In genomic region chr14:55491291-55491833, GRCm38 (mm10) we compare ENCODE assay signal across 8 mouse cellular contexts. TPM values are rescaled to one million over a fixed set of nuclear protein-coding genes. Genes with fewer than 3 reads are reported as not detected.
DNase-seq lines count a peak whose midpoint lies in the region; ATAC-seq lines count a peak whose summit lies in the region.

No protein-coding gene starts in this region.

- H3K4me3 ChIP-seq in hindbrain, embryonic 14.5 days (replicated peaks; ENCODE audit: low read length), result peak overlapping the region; percentile 91

- no peaks in the 10 kb centered on the region for H3K9me3 ChIP-seq in hindbrain, embryonic 14.5 days (ENCODE audit: control insufficient read depth, low read length)

- peaks cover 23% of the 10 kb centered on the region for H3K36me3 ChIP-seq in hindbrain, embryonic 14.5 days (replicated peaks; ENCODE audit: control insufficient read depth, insufficient read depth)

- H3K9ac ChIP-seq in hindbrain, embryonic 14.5 days, result peak overlapping the region; percentile 95

- DNase-seq in urinary bladder, adult 18-20 months (ENCODE audit: low spot score in 2 of 2), result peak; percentile 47 to 48
- DNase-seq in urinary bladder, adult 2 months (ENCODE audit: low spot score), result no peak
- DNase-seq in cerebellum, postnatal 14 days, result peak; percentile 74 to 75
- peak; percentile 52 to 62 for DNase-seq in frontal cortex, postnatal 36 days (ENCODE audit: low spot score in 2 of 2)
- peak; percentile 35 for DNase-seq in hindbrain, embryonic 14.5 days (ENCODE audit: low spot score)
- DNase-seq in left cerebral cortex, postnatal 25 days (ENCODE audit: low spot score in 2 of 2), result peak; percentile 54 to 67
- peak; percentile 27 to 46 for DNase-seq in spleen, adult 18-20 months

- peak; percentile 64 for ATAC-seq in hindbrain, embryonic 14.5 days (ENCODE audit: low FRiP score)
- peak; percentile 81 for ATAC-seq in megakaryocyte progenitor cell, adult 5-6 weeks (replicated peaks; ENCODE audit: poor library complexity)

- intact Hi-C loops in left cerebral cortex, postnatal 25 days (cut with DNase I), result no loop called here

- 2% methylated on average over 27 of the region's 30 CpGs for WGBS in hindbrain, embryonic 14.5 days

- no peaks in the 10 kb centered on the region; the same call in 1 of the 2 replicates for H3K4me1 ChIP-seq in hindbrain, embryonic 14.5 days (replicated peaks; ENCODE audit: control insufficient read depth, insufficient read depth, low read length)

- H3K4me2 ChIP-seq in hindbrain, embryonic 14.5 days (replicated peaks), result peak overlapping the region; percentile 81

- no peaks in the 10 kb centered on the region for H3K27me3 ChIP-seq in hindbrain, embryonic 14.5 days (ENCODE audit: control insufficient read depth, insufficient read depth, low read length)

- H3K27ac ChIP-seq in hindbrain, embryonic 14.5 days, result peak overlapping the region; percentile 95

RNA-seq across cellular contexts. Expression of gene Carmil3, which starts 0.9 kb away (rescaled TPM):
- polyA plus RNA-seq in urinary bladder, adult 2 months (2012; rRNA removed), result 2.5 and 2.6 TPM in 2 replicates
- 30.0 and 31.1 TPM in 2 replicates for polyA plus RNA-seq in hindbrain, embryonic 14.5 days (2014; fragmentation: Nextera tagmentation; extraction: Ambion mirVana)
- total RNA-seq in left cerebral cortex, postnatal 25 days (2021), result 10 to 100 TPM; 46.6 to 46.9 TPM
- total RNA-seq in megakaryocyte progenitor cell, adult 5-6 weeks (2015), result 0.05 and 0.15 TPM in 2 replicates
- not detected in 2 replicates for total RNA-seq in megakaryocyte progenitor cell, adult 5-6 weeks (2017)

RNA-seq across cellular contexts. Expression of gene Dhrs4, which starts 12.8 kb away (rescaled TPM):
- polyA plus RNA-seq in urinary bladder, adult 2 months (2012; rRNA removed), result 38.9 and 44.7 TPM in 2 replicates
- 12.4 and 14.1 TPM in 2 replicates for polyA plus RNA-seq in hindbrain, embryonic 14.5 days (2014; fragmentation: Nextera tagmentation; extraction: Ambion mirVana)
- total RNA-seq in left cerebral cortex, postnatal 25 days (2021), result 10 to 100 TPM; 15.2 to 15.4 TPM
- total RNA-seq in megakaryocyte progenitor cell, adult 5-6 weeks (2015), result 38.9 and 48.0 TPM in 2 replicates
- total RNA-seq in megakaryocyte progenitor cell, adult 5-6 weeks (2017), result 58.8 and 67.3 TPM in 2 replicates

RNA-seq across cellular contexts. Expression of gene Cpne6, which starts 18.9 kb away (rescaled TPM):
- polyA plus RNA-seq in urinary bladder, adult 2 months (2012; rRNA removed), result 2.5 and 3.0 TPM in 2 replicates
- polyA plus RNA-seq in hindbrain, embryonic 14.5 days (2014; fragmentation: Nextera tagmentation; extraction: Ambion mirVana), result 3.2 and 4.2 TPM in 2 replicates
- total RNA-seq in left cerebral cortex, postnatal 25 days (2021), result 100 to 1,000 TPM; 180 to 216 TPM
- total RNA-seq in megakaryocyte progenitor cell, adult 5-6 weeks (2015), result not detected in 2 replicates
- not detected in 2 replicates for total RNA-seq in megakaryocyte progenitor cell, adult 5-6 weeks (2017)

RNA-seq across cellular contexts. Expression of gene Nrl, which starts 33.4 kb away (rescaled TPM):
- polyA plus RNA-seq in urinary bladder, adult 2 months (2012; rRNA removed), result not detected in 2 replicates
- 0.10 and 0.17 TPM in 2 replicates for polyA plus RNA-seq in hindbrain, embryonic 14.5 days (2014; fragmentation: Nextera tagmentation; extraction: Ambion mirVana)
- total RNA-seq in left cerebral cortex, postnatal 25 days (2021), result 1 to 10 TPM in 1 of 2 experiments, under 1 TPM in 1; 0.34 to 1.2 TPM
- not detected in 2 replicates for total RNA-seq in megakaryocyte progenitor cell, adult 5-6 weeks (2015)
- not detected in 2 replicates for total RNA-seq in megakaryocyte progenitor cell, adult 5-6 weeks (2017)

RNA-seq across cellular contexts. Expression of gene Pck2, which starts 48.7 kb away (rescaled TPM):
- polyA plus RNA-seq in urinary bladder, adult 2 months (2012; rRNA removed), result 44.7 and 52.2 TPM in 2 replicates
- polyA plus RNA-seq in hindbrain, embryonic 14.5 days (2014; fragmentation: Nextera tagmentation; extraction: Ambion mirVana), result 17.5 and 19.2 TPM in 2 replicates
- 10 to 100 TPM; 20.2 to 25.3 TPM for total RNA-seq in left cerebral cortex, postnatal 25 days (2021)
- total RNA-seq in megakaryocyte progenitor cell, adult 5-6 weeks (2015), result 17.6 and 18.9 TPM in 2 replicates
- 32.5 and 44.3 TPM in 2 replicates for total RNA-seq in megakaryocyte progenitor cell, adult 5-6 weeks (2017)

Comparison
In these comparisons a context has a peak if more than half of its experiments do, and no peak if none do; other contexts are left out.
1. RNA of gene Carmil3, which starts 0.9 kb away (total RNA-seq): 46.6 to 46.9 TPM in left cerebral cortex, postnatal 25 days; 0.05 to 0.15 TPM in megakaryocyte progenitor cell, adult 5-6 weeks; every median in the first group is over 10 times any median in the second.
2. RNA of gene Cpne6, which starts 18.9 kb away (total RNA-seq): 180 to 216 TPM in left cerebral cortex, postnatal 25 days; not detected in megakaryocyte progenitor cell, adult 5-6 weeks; every median in the first group is over 100 times any median in the second.